Mouse (Mus musculus) frontal cortex, postnatal 36 days (tissue): ENCODE results near the gene Slc33a1.

Experiments used
- DNase-seq, 2 experiments: peaks; one replicate each; pipeline ENCODE4 v3.0.0; 2022; ENCODE audit warnings: low spot score in 2 of 2

Gene Slc33a1

DNA sequence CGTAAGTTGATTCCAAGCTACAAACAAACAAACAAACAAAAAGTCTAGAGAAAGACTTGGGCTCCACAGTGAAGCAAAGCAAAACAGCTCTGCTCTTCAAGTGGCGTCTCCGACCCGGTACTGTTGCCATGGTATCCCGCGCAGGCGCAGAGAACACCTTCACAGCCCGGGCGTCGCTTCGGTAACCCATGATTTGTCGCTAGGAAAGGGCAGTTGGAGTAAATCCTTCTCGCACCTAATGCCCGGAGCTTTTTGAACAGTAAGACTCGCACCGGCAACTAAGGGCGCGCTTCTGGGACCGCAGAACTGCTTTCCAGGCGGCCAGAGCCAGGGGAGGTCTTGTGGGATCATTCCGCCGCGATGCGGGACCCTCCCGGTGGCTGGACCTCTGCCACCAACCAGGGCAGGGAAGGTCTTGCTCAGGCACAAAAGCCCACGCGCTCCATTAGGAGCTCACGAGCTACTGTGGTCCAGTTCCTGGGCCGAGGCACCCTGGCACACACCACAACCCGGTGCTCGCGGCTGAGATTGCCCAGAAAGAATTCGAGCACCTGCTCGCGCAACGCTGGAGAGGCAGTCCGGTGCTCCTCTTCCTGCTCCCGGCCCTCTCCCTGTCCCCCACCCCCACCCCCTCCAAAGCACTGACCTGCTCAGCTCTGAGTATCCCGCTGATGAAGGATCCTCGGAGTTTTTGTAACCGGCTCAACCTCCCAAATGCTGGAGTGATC lies 65.8 kb downstream of the Slc33a1 start:
- peak; percentile 81 to 83 for DNase-seq

- no peak for DNase-seq
These were observed 67.4 kb downstream of the Slc33a1 start for GRCm38 (mm10) chr3:63897177-63897576.

DNA sequence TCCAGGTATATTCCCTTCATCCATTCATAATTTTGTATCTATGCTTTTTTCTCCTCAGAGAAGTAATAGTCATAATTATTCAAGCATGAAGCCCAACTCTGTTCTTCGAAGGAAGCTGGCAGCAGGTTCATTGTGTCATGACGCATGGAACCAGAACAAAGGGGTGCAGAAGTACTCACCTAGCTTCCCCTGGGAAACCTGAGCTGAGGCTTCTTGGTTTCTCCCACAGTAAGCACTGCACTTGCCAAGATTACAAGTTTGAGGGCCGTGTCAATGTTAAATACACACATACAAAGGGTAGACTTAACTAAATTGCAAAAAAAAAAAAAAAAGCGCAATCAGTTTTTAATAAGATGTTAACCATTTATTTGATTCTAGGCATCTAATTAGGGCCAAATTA lies 68.3 kb downstream of the Slc33a1 start:
- DNase-seq: no peak

DNA sequence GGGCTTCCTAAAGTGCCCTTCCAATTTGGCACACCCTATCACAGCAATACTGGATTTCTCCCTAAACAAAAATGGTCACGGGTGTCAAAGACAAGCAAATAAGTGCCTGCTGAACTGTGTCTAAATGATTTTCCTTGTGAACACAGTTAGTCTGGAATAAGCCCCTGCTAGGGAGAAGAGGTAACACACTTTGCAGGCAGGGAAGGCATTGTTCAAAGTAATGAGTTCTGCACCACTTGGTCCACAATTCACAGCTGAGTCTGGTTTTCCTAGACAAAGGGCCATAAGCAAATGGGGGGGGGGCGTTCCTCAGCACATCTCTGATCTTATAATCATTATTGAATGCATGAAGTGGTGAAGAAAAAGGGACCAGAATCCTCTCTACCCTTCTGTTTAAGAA lies 68.8 kb downstream of the Slc33a1 start:
- DNase-seq: no peak

- no peak for DNase-seq
These were observed 70.9 kb downstream of the Slc33a1 start for GRCm38 (mm10) chr3:63893677-63894076.

GRCm38 (mm10) chr3:63892154-63892553 lies 72.4 kb downstream of the Slc33a1 start:
- DNase-seq: no peak
